Mouse (Mus musculus): ENCODE results near the gene Slc9a3r2. TPM values are rescaled to one million over a fixed set of nuclear protein-coding genes. Genes with fewer than 3 reads are reported as not detected.
"Not testable (repeated sequence)": the region's sequence is repeated elsewhere in the genome, so short reads cannot be mapped to it uniquely, and the experiment has no call there.

Slc9a3r2 gene
- polyA plus RNA-seq, 1 experiment from 2014 or later = 26.8 TPM

- peaks cover 13% of the 10 kb centered on the region for H3K4me1 ChIP-seq (replicated peaks; ENCODE audit: control insufficient read depth, insufficient read depth, low read length)
- DNase-seq (ENCODE audit: low spot score) = no peak
- H3K27ac ChIP-seq (ENCODE audit: low read depth, low read length) = no peak overlapping the region
- no peaks in the 10 kb centered on the region for H3K9me3 ChIP-seq (ENCODE audit: control insufficient read depth, low read length)
- WGBS = 31% methylated on average over 5 of the region's 5 CpGs
- H3K36me3 ChIP-seq (ENCODE audit: control insufficient read depth, insufficient read depth, low read length) = no peaks in the 10 kb centered on the region; the same call in 1 of the 2 replicates
- H3K27me3 ChIP-seq (ENCODE audit: control insufficient read depth, insufficient read depth, low read length) = no peaks in the 10 kb centered on the region
- peak overlapping the region; percentile 17; the same call in 1 of the 2 replicates for H3K9ac ChIP-seq (ENCODE audit: low read length)
- ATAC-seq (replicated peaks; ENCODE audit: low FRiP score) = no peak
- 0 out of 2 replicates have a peak overlapping the region, but pooled peaks have one; percentile 8 for H3K4me2 ChIP-seq (ENCODE audit: low read depth, low read length, severe bottlenecking)
- H3K4me3 ChIP-seq (ENCODE audit: low read depth, low read length) = no peak overlapping the region
These were observed 22.0 kb upstream of the Slc9a3r2 start for GRCm38 (mm10) chr17:24672141-24672540.

- no peaks in the 10 kb centered on the region for H3K27me3 ChIP-seq (ENCODE audit: control insufficient read depth, insufficient read depth, low read length)
- no peak overlapping the region for H3K27ac ChIP-seq (ENCODE audit: low read depth, low read length)
- H3K36me3 ChIP-seq (ENCODE audit: control insufficient read depth, insufficient read depth, low read length) = no peaks in the 10 kb centered on the region
- H3K4me1 ChIP-seq (replicated peaks; ENCODE audit: control insufficient read depth, insufficient read depth, low read length) = peaks cover 13% of the 10 kb centered on the region
- no peak for DNase-seq (ENCODE audit: low spot score)
- peak overlapping the region; percentile 64; the same call in 1 of the 2 replicates for H3K4me2 ChIP-seq (ENCODE audit: low read depth, low read length, severe bottlenecking)
- no peak for ATAC-seq (replicated peaks; ENCODE audit: low FRiP score)
- peak overlapping the region; percentile 14; the same call in 1 of the 2 replicates for H3K9ac ChIP-seq (ENCODE audit: low read length)
- H3K4me3 ChIP-seq (ENCODE audit: low read depth, low read length) = no peak overlapping the region
- 80% methylated on average over 5 of the region's 5 CpGs for WGBS
- no peaks in the 10 kb centered on the region for H3K9me3 ChIP-seq (ENCODE audit: control insufficient read depth, low read length)
These were observed 21.2 kb upstream of the Slc9a3r2 start for GRCm38 (mm10) chr17:24671346-24671745.

- Histone ChIP-seq H3K9ac (ENCODE audit: low read length) (peak overlapping the region; percentile 95), H3K27me3 (ENCODE audit: control insufficient read depth, insufficient read depth, low read length) (no peaks in the 10 kb centered on the region), H3K9me3 (ENCODE audit: control insufficient read depth, low read length) (no peaks in the 10 kb centered on the region), H3K4me2 (ENCODE audit: low read depth, low read length, severe bottlenecking) (peak overlapping the region; percentile 64), H3K27ac (ENCODE audit: low read depth, low read length) (peak overlapping the region; percentile 66; the same call in 1 of the 2 replicates), H3K36me3 (ENCODE audit: control insufficient read depth, insufficient read depth, low read length) (no peaks in the 10 kb centered on the region), H3K4me1 (replicated peaks; ENCODE audit: control insufficient read depth, insufficient read depth, low read length) (peaks cover 13% of the 10 kb centered on the region), H3K4me3 (ENCODE audit: low read depth, low read length) (peak overlapping the region; percentile 99)
- ATAC-seq (replicated peaks; ENCODE audit: low FRiP score) = no peak
- no peak for DNase-seq (ENCODE audit: low spot score)
- 20% methylated on average over 8 of the region's 8 CpGs for WGBS
These were observed 20.2 kb upstream of the Slc9a3r2 start for GRCm38 (mm10) chr17:24670246-24670844.

GRCm38 (mm10) chr17:24669545-24670245, 19.6 kb upstream of the Slc9a3r2 start, which contains the start of gene Zfp598:
Gene Zfp598, plus strand, starts transcription at chr17:24669687.
- Histone ChIP-seq H3K36me3 (ENCODE audit: control insufficient read depth, insufficient read depth, low read length) (no peaks in the 10 kb centered on the region), H3K4me2 (ENCODE audit: low read depth, low read length, severe bottlenecking) (peak within 1 kb of the TSS; percentile 64), H3K27ac (ENCODE audit: low read depth, low read length) (peak within 1 kb of the TSS; percentile 66), H3K4me3 (ENCODE audit: low read depth, low read length) (peak within 1 kb of the TSS; percentile 99), H3K9ac (ENCODE audit: low read length) (peak within 1 kb of the TSS; percentile 95), H3K4me1 (replicated peaks; ENCODE audit: control insufficient read depth, insufficient read depth, low read length) (peaks cover 13% of the 10 kb centered on the region), H3K27me3 (ENCODE audit: control insufficient read depth, insufficient read depth, low read length) (no peaks in the 10 kb centered on the region), H3K9me3 (ENCODE audit: control insufficient read depth, low read length) (no peaks in the 10 kb centered on the region)
- peak; percentile 96 for DNase-seq (ENCODE audit: low spot score)
- ATAC-seq (replicated peaks; ENCODE audit: low FRiP score) = peak; percentile 99
- under 1% methylated on average over 80 of the region's 80 CpGs for WGBS

GRCm38 (mm10) chr17:24669214-24669544, 19.1 kb upstream of the Slc9a3r2 start:
- Histone ChIP-seq H3K4me2 (ENCODE audit: low read depth, low read length, severe bottlenecking) (peak overlapping the region; percentile 64), H3K4me3 (ENCODE audit: low read depth, low read length) (peak overlapping the region; percentile 99), H3K4me1 (replicated peaks; ENCODE audit: control insufficient read depth, insufficient read depth, low read length) (peaks cover 13% of the 10 kb centered on the region), H3K9ac (ENCODE audit: low read length) (peak overlapping the region; percentile 95)
- WGBS = 12% methylated on average over 15 of the region's 15 CpGs
- ATAC-seq (replicated peaks; ENCODE audit: low FRiP score); H3K27ac ChIP-seq (ENCODE audit: low read depth, low read length); H3K36me3 ChIP-seq (ENCODE audit: control insufficient read depth, insufficient read depth, low read length); DNase-seq (ENCODE audit: low spot score); H3K27me3 ChIP-seq (ENCODE audit: control insufficient read depth, insufficient read depth, low read length); H3K9me3 ChIP-seq (ENCODE audit: control insufficient read depth, low read length): not testable (repeated sequence)

- 37% methylated on average over 6 of the region's 6 CpGs for WGBS
- no peak for ATAC-seq (replicated peaks; ENCODE audit: low FRiP score)
- peak; percentile 66 for DNase-seq (ENCODE audit: low spot score)
- Histone ChIP-seq H3K4me3 (ENCODE audit: low read depth, low read length) (no peak overlapping the region), H3K36me3 (ENCODE audit: control insufficient read depth, insufficient read depth, low read length) (no peaks in the 10 kb centered on the region), H3K9ac (ENCODE audit: low read length) (no peak overlapping the region), H3K4me2 (ENCODE audit: low read depth, low read length, severe bottlenecking) (no peak overlapping the region), H3K9me3 (ENCODE audit: control insufficient read depth, low read length) (no peaks in the 10 kb centered on the region), H3K27ac (ENCODE audit: low read depth, low read length) (no peak overlapping the region), H3K27me3 (ENCODE audit: control insufficient read depth, insufficient read depth, low read length) (no peaks in the 10 kb centered on the region), H3K4me1 (replicated peaks; ENCODE audit: control insufficient read depth, insufficient read depth, low read length) (peaks cover 13% of the 10 kb centered on the region)
These were observed 17.3 kb upstream of the Slc9a3r2 start for GRCm38 (mm10) chr17:24667416-24667815.

- H3K36me3 ChIP-seq (ENCODE audit: control insufficient read depth, insufficient read depth, low read length); ATAC-seq (replicated peaks; ENCODE audit: low FRiP score); DNase-seq (ENCODE audit: low spot score); H3K27ac ChIP-seq (ENCODE audit: low read depth, low read length); H3K27me3 ChIP-seq (ENCODE audit: control insufficient read depth, insufficient read depth, low read length); H3K4me2 ChIP-seq (ENCODE audit: low read depth, low read length, severe bottlenecking); H3K9ac ChIP-seq (ENCODE audit: low read length); H3K4me3 ChIP-seq (ENCODE audit: low read depth, low read length); H3K9me3 ChIP-seq (ENCODE audit: control insufficient read depth, low read length): not testable (repeated sequence)
- H3K4me1 ChIP-seq (replicated peaks; ENCODE audit: control insufficient read depth, insufficient read depth, low read length) = peaks cover 13% of the 10 kb centered on the region
- 79% methylated on average over 7 of the region's 7 CpGs for WGBS
These were observed 16.9 kb upstream of the Slc9a3r2 start for GRCm38 (mm10) chr17:24667011-24667410.

- ATAC-seq (replicated peaks; ENCODE audit: low FRiP score) = 0 out of 2 replicates have a peak, but pooled peaks have one; percentile 12
- WGBS = 2% methylated on average over 47 of the region's 47 CpGs
- Histone ChIP-seq H3K27ac (ENCODE audit: low read depth, low read length) (no peak within 1 kb of the TSS), H3K4me1 (replicated peaks; ENCODE audit: control insufficient read depth, insufficient read depth, low read length) (peaks cover 6% of the 10 kb centered on the region; the same call in 1 of the 2 replicates), H3K9me3 (ENCODE audit: control insufficient read depth, low read length) (no peaks in the 10 kb centered on the region), H3K27me3 (ENCODE audit: control insufficient read depth, insufficient read depth, low read length) (peaks cover 27% of the 10 kb centered on the region), H3K4me3 (ENCODE audit: low read depth, low read length) (peak within 1 kb of the TSS; percentile 33), H3K4me2 (ENCODE audit: low read depth, low read length, severe bottlenecking) (peak within 1 kb of the TSS; percentile 65), H3K36me3 (ENCODE audit: control insufficient read depth, insufficient read depth, low read length) (no peaks in the 10 kb centered on the region), H3K9ac (ENCODE audit: low read length) (peak within 1 kb of the TSS; percentile 51; the same call in 1 of the 2 replicates)
- DNase-seq (ENCODE audit: low spot score) = peak; percentile 67
These were observed 8.1 kb upstream of the Slc9a3r2 start, which contains the start of gene Npw for GRCm38 (mm10) chr17:24658017-24658758. Gene Npw, minus strand, starts transcription at chr17:24658457.

Measured in forebrain, embryonic 11.5 days (tissue).